Mouse (Mus musculus) cortical plate, adult 2 months (tissue): ENCODE results near the gene Gm36079. TPM values are rescaled to one million over a fixed set of nuclear protein-coding genes. Genes with fewer than 3 reads are reported as not detected.
"Not testable (repeated sequence)": the region's sequence is repeated elsewhere in the genome, so short reads cannot be mapped to it uniquely, and the experiment has no call there.

Experiments used
- H3K27ac ChIP-seq: fragments of 200-500 bp; 2 replicates; pipeline ENCODE4 v1.5.1; 2012; ENCODE audit warnings: low read length, control low read depth, inconsistent platforms; ENCODE audit not compliant: insufficient read depth
- H3K4me1 ChIP-seq: fragments of 200-500 bp; 2 replicates; pipeline ENCODE4 v1.6.1; 2011; ENCODE audit warnings: low read length; ENCODE audit not compliant: control insufficient read depth, insufficient read depth
- H3K4me3 ChIP-seq: fragments of 200-500 bp; 2 replicates; pipeline ENCODE4 v1.5.1; 2011; ENCODE audit warnings: mild to moderate bottlenecking, low read length, control low read depth; ENCODE audit not compliant: insufficient read depth
- polyA plus RNA-seq: library from polyadenylated mRNA; depleted of rRNA; stranded (reverse); fragments of >200 nt; gene quantifications from 2 replicates; pipeline ENCODE4 v1.2.3, GENCODE M21; 2012

The Gm36079 gene
- polyA plus RNA-seq, 1 experiment, result not detected

DNA sequence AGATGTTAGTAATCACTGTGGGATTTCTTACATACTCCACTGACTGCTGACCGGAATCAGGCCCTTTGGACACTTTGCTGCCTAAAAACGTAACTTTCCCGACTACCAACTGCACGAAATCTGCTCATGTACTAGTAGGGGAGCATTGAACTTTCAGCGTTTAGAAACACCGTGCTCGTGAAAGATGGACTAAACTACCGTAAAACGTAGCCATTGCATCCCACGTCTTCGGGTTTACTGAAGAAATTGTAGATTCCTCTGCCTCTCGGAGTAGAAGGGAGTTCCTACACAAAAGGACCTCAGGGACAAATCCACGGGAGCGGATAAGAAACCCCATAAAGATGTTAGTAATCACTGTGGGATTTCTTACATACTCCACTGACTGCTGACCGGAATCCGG, 4.9 kb upstream of the Gm36079 start:
- H3K27ac ChIP-seq, H3K4me1 ChIP-seq, H3K4me3 ChIP-seq: not testable (repeated sequence)

DNA sequence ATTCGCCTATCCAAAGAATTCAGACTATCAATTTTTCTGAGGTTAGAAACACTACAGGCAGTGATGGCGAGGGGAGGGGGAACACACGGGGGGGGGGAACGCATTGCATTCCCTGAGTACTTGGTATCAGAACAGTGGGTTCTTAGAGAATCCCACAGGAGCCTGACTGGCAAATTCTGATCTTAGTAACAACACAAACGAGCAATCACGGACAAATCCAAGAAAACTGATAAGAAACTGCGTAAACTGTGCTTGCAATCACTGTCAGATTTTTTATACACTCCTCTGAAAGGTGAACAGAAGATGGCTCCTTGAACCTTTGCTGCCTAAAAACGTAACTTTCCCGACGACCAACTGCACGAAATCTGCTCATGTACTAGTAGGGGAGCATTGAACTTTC, 557 bp upstream of the Gm36079 start:
- H3K4me1 ChIP-seq, H3K27ac ChIP-seq, H3K4me3 ChIP-seq: not testable (repeated sequence)

DNA sequence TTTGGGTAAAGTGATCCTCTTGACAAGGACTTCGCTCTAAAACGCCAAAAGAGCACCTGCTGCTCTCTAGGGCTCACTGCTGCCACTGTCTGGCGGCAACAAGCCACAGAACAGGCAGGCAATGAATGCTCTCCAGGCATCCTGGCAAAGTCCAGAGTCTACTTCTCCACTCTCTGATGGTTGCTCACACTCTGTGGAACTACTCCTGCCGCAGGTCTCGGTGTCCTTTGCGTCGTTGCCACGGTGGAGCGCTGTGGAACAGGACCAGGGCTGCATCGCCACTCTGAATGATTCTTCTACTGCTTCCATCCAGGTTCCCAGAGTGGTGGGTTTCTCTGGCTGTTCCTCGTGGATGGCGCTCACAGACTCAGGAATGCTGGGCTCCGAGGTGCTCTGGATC, 438 bp downstream of the Gm36079 start:
- not testable (repeated sequence) for H3K4me3 ChIP-seq, H3K4me1 ChIP-seq, H3K27ac ChIP-seq

DNA sequence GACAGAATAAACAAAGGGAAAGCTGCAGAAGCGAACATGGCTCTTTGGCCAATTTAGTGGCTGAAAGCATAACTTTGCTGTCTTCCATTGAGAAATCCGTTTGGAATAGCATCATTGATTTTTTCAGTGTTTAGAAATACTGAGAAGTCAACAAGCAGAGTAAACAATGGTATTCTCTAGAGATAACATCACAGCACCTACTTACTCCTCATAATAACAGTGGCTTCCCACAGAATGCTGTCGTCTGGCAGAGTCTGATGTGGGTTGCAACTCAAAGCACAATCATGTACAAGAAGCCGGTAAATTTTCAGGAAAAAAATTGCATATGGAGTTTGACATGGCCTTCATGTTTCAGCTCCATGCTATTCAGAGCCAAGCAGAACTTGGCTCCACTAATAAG, 1.2 kb downstream of the Gm36079 start:
- not testable (repeated sequence) for H3K4me3 ChIP-seq, H3K4me1 ChIP-seq, H3K27ac ChIP-seq

DNA sequence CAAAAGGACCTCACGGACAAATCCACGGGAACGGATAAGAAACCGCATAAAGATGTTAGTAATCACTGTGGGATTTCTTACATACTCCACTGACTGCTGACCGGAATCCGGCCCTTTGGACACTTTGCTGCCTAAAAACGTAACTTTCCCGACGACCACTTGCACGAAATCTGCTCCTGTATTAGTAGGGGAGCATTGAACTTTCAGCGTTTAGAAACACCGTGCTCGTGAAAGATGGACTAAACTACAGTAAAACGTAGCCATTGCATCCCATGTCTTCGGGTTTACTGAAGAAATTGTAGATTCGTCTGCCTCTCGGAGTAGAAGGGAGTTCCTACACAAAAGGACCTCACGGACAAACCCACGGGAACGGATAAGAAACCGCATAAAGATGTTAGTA, 1.8 kb downstream of the Gm36079 start:
- not testable (repeated sequence) for H3K4me3 ChIP-seq, H3K4me1 ChIP-seq, H3K27ac ChIP-seq

DNA sequence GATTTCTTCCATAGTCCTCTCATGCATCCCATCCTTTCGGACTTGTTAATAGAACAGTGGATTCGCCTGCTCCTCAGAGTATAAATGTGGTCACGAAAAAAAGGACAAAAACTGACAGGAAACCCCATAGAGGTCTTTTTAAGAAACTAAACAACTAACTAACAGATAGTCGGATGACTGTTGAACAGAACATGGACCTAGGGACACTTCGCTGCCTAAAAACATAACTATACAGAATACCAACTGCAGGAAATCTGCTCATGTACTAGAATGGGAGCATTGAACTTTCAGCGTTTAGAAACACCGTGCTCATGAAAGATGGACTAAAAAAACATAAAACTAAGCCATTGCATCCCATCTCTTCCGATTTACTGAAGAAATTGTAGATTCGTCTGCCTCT, 2.2 kb downstream of the Gm36079 start:
- H3K27ac ChIP-seq, H3K4me3 ChIP-seq, H3K4me1 ChIP-seq: not testable (repeated sequence)

DNA sequence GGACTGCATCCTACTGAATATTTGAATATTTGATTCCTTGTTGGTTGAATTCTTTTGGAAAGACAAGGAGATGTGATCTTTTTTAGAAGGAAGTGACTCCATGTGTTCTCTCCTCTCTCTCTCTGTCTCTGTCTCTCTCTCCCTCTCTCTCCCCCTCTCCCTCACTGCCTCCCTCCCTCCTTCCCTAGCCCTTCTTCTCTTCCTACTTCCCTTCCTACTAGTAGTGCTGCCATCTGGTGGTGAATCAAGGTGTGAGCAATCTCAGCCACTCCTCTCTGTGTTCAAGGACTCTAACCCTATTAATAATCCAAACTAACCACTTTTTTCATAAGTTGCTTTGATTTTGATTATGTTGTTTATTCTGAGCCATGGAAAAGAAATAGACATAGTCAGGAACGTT, 5.3 kb downstream of the Gm36079 start:
- H3K27ac ChIP-seq, H3K4me1 ChIP-seq, H3K4me3 ChIP-seq: not testable (repeated sequence)

DNA sequence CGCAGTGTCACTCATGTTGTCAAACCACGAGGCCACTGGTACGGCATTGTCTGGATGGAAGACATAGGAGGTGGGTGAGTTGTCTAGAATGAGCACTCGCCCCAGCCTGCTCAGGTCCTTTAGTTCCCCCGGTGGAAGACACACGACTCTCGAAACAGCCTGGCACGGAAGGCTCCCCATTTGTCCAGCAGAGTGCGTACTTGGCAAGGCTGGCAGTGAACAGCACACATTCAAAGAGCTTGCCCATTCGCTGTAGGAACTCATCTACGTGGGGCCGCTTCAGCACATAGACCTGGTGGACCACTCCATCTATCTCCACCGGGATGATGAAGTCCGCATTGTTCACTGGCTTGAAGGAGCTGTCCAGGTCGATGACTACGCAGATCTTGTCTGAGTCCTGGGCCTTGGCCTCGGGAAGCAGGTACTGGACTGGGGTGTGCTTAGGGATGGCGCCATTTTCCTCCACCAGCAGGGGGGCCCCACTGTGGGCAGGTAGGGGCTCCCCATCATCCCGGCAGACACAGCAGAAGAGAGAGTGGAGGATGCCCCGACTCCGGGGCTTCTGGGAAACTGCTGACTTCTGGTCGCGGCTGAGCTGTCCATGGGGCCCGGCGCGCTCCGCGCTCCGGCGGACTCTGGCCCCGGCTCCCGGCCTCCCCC, 11.3 kb downstream of the Gm36079 start:
- H3K4me1 ChIP-seq, H3K4me3 ChIP-seq, H3K27ac ChIP-seq: not testable (repeated sequence)

DNA sequence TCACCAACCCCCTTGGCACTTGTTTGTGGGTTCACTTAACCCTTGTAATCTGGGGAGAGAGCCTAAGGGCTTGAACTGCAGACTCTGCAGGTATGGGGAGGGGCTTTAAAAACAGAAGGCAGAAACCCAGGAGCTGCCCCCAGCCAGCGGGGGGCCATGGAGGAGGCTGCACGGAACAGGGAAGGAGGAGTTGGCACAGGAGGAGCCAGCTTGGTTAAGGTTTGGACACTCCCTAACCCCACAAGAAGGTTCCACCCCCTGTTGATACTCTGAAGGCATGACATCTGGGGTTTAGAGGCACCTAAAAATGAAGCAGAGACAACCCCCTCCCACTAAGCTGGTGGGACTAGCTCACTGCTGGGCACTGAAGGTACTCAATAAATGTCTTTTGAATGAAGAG, 12.8 kb downstream of the Gm36079 start:
- not testable (repeated sequence) for H3K4me1 ChIP-seq, H3K27ac ChIP-seq

DNA sequence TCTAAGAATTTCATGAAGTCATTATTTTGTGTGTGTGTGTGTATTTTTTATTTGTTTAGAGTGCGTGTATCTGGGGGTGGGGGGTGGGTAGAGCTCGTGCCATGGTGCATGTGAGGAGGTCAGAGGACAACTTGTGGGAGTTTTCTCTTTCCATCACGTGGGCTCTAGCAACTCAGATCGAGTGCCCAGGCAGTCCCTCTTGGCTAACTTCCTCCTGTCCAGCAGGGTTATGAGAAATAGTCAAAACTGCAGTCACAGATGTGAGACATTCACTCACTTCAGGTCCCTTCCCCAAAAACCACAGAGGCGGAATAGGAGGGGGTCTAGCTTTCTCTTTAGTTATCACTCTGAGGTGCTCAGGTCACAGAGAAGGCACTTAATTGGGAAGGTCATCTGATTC, 13.3 kb downstream of the Gm36079 start:
- H3K4me1 ChIP-seq, H3K4me3 ChIP-seq, H3K27ac ChIP-seq: not testable (repeated sequence)

More for the DNA sequence above, 12.8 kb downstream of the Gm36079 start:
- not testable (repeated sequence) for H3K4me3 ChIP-seq

DNA sequence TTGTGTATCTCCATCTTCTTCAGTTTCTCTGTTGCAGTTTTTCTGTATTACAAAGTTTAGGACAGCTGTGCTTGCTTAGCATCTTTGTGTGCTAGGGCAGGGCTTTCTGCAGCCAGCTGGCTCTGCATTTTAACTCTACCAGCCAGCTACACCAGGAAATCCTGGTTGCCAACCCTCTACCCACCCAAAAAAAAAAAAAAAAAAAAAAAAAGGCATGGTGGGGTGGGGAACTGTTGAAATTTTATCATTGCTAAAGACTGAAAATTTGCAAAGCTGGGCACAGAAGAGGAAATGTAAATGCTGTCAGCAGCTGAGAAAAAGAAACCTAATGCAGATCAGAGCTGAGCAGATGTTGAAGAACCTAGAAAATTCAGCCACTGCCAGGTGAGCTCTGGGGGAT, 16.7 kb downstream of the Gm36079 start:
- H3K4me1 ChIP-seq, H3K27ac ChIP-seq, H3K4me3 ChIP-seq: not testable (repeated sequence)

DNA sequence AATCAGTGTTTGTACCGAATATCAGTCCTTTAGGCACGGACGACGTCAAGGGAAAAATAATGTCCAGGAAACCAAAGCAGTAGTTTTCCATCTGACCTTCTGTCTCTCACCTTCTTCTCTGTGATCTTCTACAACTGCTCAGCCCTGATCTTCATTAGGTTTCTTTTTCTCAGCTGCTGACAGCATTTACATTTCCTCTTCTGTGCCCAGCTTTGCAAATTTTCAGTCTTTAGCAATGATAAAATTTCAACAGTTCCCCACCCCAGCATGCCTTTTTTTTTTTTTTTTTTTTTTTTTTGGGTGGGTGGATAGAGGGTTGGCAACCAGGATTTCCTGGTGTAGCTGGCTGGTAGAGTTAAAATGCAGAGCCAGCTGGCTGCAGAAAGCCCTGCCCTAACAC, 27.6 kb downstream of the Gm36079 start:
- H3K27ac ChIP-seq, H3K4me3 ChIP-seq, H3K4me1 ChIP-seq: not testable (repeated sequence)

DNA sequence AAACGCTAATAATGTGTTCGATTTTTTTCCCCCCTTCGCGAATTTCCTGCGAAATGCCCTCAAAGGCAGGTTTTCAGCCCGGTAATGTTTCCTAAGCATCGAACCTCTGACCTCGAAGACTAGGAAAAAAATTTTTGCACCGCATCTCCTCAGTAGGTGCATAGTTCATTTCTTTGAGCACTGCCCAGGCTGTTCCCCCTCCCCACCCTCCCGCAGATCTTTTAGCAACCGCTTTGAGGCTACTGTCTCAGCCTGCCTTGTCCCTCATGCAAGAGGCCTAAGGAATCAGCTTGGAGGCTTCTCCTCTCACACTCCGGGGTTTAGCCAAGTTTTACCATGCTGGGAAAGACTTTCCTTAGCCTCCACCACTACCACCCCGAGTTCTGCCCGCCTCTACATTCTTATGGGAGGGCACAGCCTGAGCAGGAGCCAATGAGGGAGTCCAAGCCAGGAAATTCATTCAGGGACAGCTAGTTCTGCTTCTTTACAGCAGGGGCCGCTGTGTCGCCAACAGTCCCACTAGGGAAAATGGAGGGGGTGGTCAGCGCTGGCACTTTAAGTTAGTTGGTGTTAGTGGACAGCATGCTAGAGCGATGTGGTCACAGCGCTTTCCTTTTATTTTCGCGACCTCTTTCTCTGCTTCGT, 28.2 kb downstream of the Gm36079 start:
- not testable (repeated sequence) for H3K27ac ChIP-seq, H3K4me1 ChIP-seq, H3K4me3 ChIP-seq

DNA sequence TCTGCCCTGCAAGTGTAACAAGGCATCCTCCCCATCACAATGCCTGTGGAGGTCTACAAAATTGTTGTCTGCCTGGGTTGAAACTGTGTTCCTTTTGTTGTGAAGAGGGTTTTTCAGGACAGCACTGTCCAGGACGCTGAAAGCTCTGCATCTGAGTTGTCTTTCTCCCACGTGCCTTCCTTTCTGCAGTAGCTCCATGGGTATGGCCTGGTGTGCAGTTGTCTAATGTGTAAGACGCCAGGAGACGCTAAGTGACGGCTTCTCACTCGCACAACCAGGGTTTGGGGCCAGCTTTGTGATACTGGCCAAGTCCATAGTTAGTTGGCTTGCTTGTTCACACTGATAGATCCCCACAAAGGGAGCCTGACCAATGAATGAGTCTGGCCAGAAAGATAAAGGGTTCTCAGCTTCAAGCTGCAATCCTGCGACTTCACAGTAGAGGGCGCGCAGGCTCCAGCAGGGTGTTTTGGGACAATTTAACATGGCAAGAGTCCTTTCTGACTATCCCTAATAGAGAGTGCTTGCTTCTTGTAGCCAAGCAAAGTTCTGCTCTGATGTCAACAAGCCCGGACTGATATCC, 34.8 kb downstream of the Gm36079 start:
- not testable (repeated sequence) for H3K27ac ChIP-seq, H3K4me3 ChIP-seq, H3K4me1 ChIP-seq

DNA sequence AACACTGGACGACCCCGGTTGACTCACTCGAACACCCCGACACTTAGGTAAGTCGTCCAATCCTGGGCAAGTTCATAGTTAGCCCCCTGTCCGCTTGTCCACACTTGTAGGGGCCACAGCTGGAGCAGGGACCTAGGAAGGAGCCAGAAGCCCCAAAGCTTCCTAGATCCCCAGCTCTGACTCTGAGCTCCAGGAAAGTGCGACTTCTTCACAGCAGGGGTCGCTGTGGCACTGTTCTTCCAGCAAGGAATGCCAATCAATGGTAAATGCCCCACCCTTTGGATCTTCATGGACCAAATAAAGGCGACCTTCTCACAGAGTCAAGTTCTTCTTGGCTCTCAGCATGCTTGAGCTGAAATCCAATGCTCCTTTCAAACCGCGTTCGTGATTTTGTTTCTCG, 35.5 kb downstream of the Gm36079 start:
- not testable (repeated sequence) for H3K4me3 ChIP-seq, H3K4me1 ChIP-seq, H3K27ac ChIP-seq
